Mouse (Mus musculus) small intestine, adult 2 months (tissue): ENCODE measurements around the gene Rnf212b.

Experiments used
- CTCF ChIP-seq: fragments of 200-500 bp; IDR thresholded peaks from 2 replicates; pipeline ENCODE4 v1.5.1; 2012; ENCODE audit warnings: low read depth, mild to moderate bottlenecking, control low read depth, inconsistent platforms, low read length, moderate library complexity, mixed read lengths; ENCODE audit not compliant: insufficient replicate concordance, insufficient read length; ENCODE audit errors: extremely low read depth
- POLR2A ChIP-seq: fragments of 200-500 bp; IDR thresholded peaks from 2 replicates; pipeline ENCODE4 v1.6.1; 2012; ENCODE audit warnings: low read depth, mild to moderate bottlenecking, control low read depth, inconsistent platforms, low read length, moderate library complexity

- no peak for TF ChIP-seq CTCF
- TF ChIP-seq POLR2A: no peak
Measured at GRCm38 (mm10) chr14:54856703-54857102, 42.8 kb downstream of the Rnf212b start.
